Mouse (Mus musculus): Measurements from ENCODE around the gene Selenof. TPM values are rescaled to one million over a fixed set of nuclear protein-coding genes. Genes with fewer than 3 reads are reported as not detected.

Selenof gene
- polyA plus RNA-seq, 1 experiment from 2014 or later, result 622 TPM

GRCm38 (mm10) chr3:144545832-144546231 lies 24.3 kb upstream of the Selenof start:
- WGBS, result 20% methylated on average over 4 of the region's 4 CpGs
- H3K4me2 ChIP-seq (ENCODE audit: low read depth, low read length), result no peak overlapping the region
- no peak overlapping the region for H3K9ac ChIP-seq (ENCODE audit: low read length)
- H3K9me3 ChIP-seq (replicated peaks; ENCODE audit: control insufficient read depth, low read length), result no peaks in the 10 kb centered on the region
- no peak overlapping the region for H3K27ac ChIP-seq (ENCODE audit: low read length)
- H3K4me1 ChIP-seq (ENCODE audit: control insufficient read depth, insufficient read depth, low read length), result peaks cover 25% of the 10 kb centered on the region
- no peaks in the 10 kb centered on the region for H3K36me3 ChIP-seq (ENCODE audit: control insufficient read depth, insufficient read depth, low read length)
- no peak overlapping the region for H3K4me3 ChIP-seq (replicated peaks; ENCODE audit: low read length)
- no peaks in the 10 kb centered on the region for H3K27me3 ChIP-seq (ENCODE audit: control insufficient read depth, insufficient read depth, low read length)
- ATAC-seq (ENCODE audit: insufficient read depth, low FRiP score), result no peak

- Histone ChIP-seq H3K4me2 (ENCODE audit: low read depth, low read length) (no peak overlapping the region), H3K36me3 (ENCODE audit: control insufficient read depth, insufficient read depth, low read length) (no peaks in the 10 kb centered on the region), H3K27ac (ENCODE audit: low read length) (no peak overlapping the region), H3K9me3 (replicated peaks; ENCODE audit: control insufficient read depth, low read length) (no peaks in the 10 kb centered on the region), H3K9ac (ENCODE audit: low read length) (no peak overlapping the region), H3K27me3 (ENCODE audit: control insufficient read depth, insufficient read depth, low read length) (no peaks in the 10 kb centered on the region), H3K4me1 (ENCODE audit: control insufficient read depth, insufficient read depth, low read length) (peaks cover 26% of the 10 kb centered on the region), H3K4me3 (replicated peaks; ENCODE audit: low read length) (no peak overlapping the region)
- no peak for ATAC-seq (ENCODE audit: insufficient read depth, low FRiP score)
- WGBS, result 24% methylated on average over 4 of the region's 4 CpGs
Measured at GRCm38 (mm10) chr3:144546490-144546889, 23.6 kb upstream of the Selenof start.

GRCm38 (mm10) chr3:144548186-144548845 lies 21.8 kb upstream of the Selenof start:
- Histone ChIP-seq H3K36me3 (ENCODE audit: control insufficient read depth, insufficient read depth, low read length) (no peaks in the 10 kb centered on the region), H3K4me1 (ENCODE audit: control insufficient read depth, insufficient read depth, low read length) (peaks cover 27% of the 10 kb centered on the region), H3K9ac (ENCODE audit: low read length) (no peak overlapping the region), H3K27ac (ENCODE audit: low read length) (no peak overlapping the region), H3K27me3 (ENCODE audit: control insufficient read depth, insufficient read depth, low read length) (no peaks in the 10 kb centered on the region), H3K9me3 (replicated peaks; ENCODE audit: control insufficient read depth, low read length) (no peaks in the 10 kb centered on the region), H3K4me2 (ENCODE audit: low read depth, low read length) (no peak overlapping the region), H3K4me3 (replicated peaks; ENCODE audit: low read length) (no peak overlapping the region)
- no peak for ATAC-seq (ENCODE audit: insufficient read depth, low FRiP score)
- 73% methylated on average over 7 of the region's 7 CpGs for WGBS

- Histone ChIP-seq H3K27me3 (ENCODE audit: control insufficient read depth, insufficient read depth, low read length) (no peaks in the 10 kb centered on the region), H3K36me3 (ENCODE audit: control insufficient read depth, insufficient read depth, low read length) (no peaks in the 10 kb centered on the region), H3K9ac (ENCODE audit: low read length) (no peak overlapping the region), H3K4me2 (ENCODE audit: low read depth, low read length) (no peak overlapping the region), H3K4me1 (ENCODE audit: control insufficient read depth, insufficient read depth, low read length) (peaks cover 32% of the 10 kb centered on the region), H3K27ac (ENCODE audit: low read length) (no peak overlapping the region), H3K9me3 (replicated peaks; ENCODE audit: control insufficient read depth, low read length) (no peaks in the 10 kb centered on the region), H3K4me3 (replicated peaks; ENCODE audit: low read length) (no peak overlapping the region)
- WGBS, result 90% methylated on average over 5 of the region's 5 CpGs
- no peak for ATAC-seq (ENCODE audit: insufficient read depth, low FRiP score)
Measured at GRCm38 (mm10) chr3:144550036-144550435, 20.1 kb upstream of the Selenof start.

GRCm38 (mm10) chr3:144550659-144551058 lies 19.4 kb upstream of the Selenof start:
- no peaks in the 10 kb centered on the region for H3K9me3 ChIP-seq (replicated peaks; ENCODE audit: control insufficient read depth, low read length)
- no peak overlapping the region for H3K27ac ChIP-seq (ENCODE audit: low read length)
- ATAC-seq (ENCODE audit: insufficient read depth, low FRiP score), result no peak
- H3K4me3 ChIP-seq (replicated peaks; ENCODE audit: low read length), result no peak overlapping the region
- 78% methylated on average over 5 of the region's 5 CpGs for WGBS
- no peak overlapping the region for H3K4me2 ChIP-seq (ENCODE audit: low read depth, low read length)
- H3K9ac ChIP-seq (ENCODE audit: low read length), result no peak overlapping the region
- peaks cover 32% of the 10 kb centered on the region for H3K4me1 ChIP-seq (ENCODE audit: control insufficient read depth, insufficient read depth, low read length)
- no peaks in the 10 kb centered on the region for H3K36me3 ChIP-seq (ENCODE audit: control insufficient read depth, insufficient read depth, low read length)
- no peaks in the 10 kb centered on the region for H3K27me3 ChIP-seq (ENCODE audit: control insufficient read depth, insufficient read depth, low read length)

GRCm38 (mm10) chr3:144551416-144551815 lies 18.7 kb upstream of the Selenof start:
- H3K9me3 ChIP-seq (replicated peaks; ENCODE audit: control insufficient read depth, low read length), result no peaks in the 10 kb centered on the region
- H3K4me2 ChIP-seq (ENCODE audit: low read depth, low read length), result no peak overlapping the region
- H3K4me3 ChIP-seq (replicated peaks; ENCODE audit: low read length), result no peak overlapping the region
- no peaks in the 10 kb centered on the region for H3K36me3 ChIP-seq (ENCODE audit: control insufficient read depth, insufficient read depth, low read length)
- no peak overlapping the region for H3K9ac ChIP-seq (ENCODE audit: low read length)
- H3K27me3 ChIP-seq (ENCODE audit: control insufficient read depth, insufficient read depth, low read length), result no peaks in the 10 kb centered on the region
- no peak for ATAC-seq (ENCODE audit: insufficient read depth, low FRiP score)
- peaks cover 26% of the 10 kb centered on the region for H3K4me1 ChIP-seq (ENCODE audit: control insufficient read depth, insufficient read depth, low read length)
- 32% methylated on average over 4 of the region's 4 CpGs for WGBS
- no peak overlapping the region for H3K27ac ChIP-seq (ENCODE audit: low read length)

DNA sequence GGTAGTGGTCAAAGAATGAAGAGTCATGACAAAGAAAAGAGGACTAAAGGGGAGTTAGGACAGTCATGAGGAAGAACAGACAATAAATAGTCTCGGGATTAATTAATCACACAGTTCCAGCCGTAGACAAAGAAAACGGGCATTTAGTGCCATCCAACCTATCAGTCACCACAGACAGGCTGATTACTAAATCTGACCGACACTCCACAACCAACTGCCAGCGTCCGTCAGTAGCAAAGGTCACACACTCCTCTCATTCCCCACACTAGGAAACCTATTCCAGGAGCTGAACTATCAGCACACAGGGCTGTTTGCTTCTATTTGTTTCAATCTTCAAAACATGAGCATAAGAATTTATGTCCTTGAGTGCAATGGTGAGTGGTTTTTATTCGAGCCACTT lies 16.2 kb upstream of the Selenof start:
- WGBS, result 49% methylated on average over 7 of the region's 7 CpGs
- Histone ChIP-seq H3K4me1 (ENCODE audit: control insufficient read depth, insufficient read depth, low read length) (peaks cover 34% of the 10 kb centered on the region), H3K4me2 (ENCODE audit: low read depth, low read length) (no peak overlapping the region), H3K9ac (ENCODE audit: low read length) (no peak overlapping the region), H3K36me3 (ENCODE audit: control insufficient read depth, insufficient read depth, low read length) (no peaks in the 10 kb centered on the region), H3K27ac (ENCODE audit: low read length) (no peak overlapping the region), H3K4me3 (replicated peaks; ENCODE audit: low read length) (no peak overlapping the region), H3K9me3 (replicated peaks; ENCODE audit: control insufficient read depth, low read length) (no peaks in the 10 kb centered on the region), H3K27me3 (ENCODE audit: control insufficient read depth, insufficient read depth, low read length) (no peaks in the 10 kb centered on the region)
- no peak for ATAC-seq (ENCODE audit: insufficient read depth, low FRiP score)

DNA sequence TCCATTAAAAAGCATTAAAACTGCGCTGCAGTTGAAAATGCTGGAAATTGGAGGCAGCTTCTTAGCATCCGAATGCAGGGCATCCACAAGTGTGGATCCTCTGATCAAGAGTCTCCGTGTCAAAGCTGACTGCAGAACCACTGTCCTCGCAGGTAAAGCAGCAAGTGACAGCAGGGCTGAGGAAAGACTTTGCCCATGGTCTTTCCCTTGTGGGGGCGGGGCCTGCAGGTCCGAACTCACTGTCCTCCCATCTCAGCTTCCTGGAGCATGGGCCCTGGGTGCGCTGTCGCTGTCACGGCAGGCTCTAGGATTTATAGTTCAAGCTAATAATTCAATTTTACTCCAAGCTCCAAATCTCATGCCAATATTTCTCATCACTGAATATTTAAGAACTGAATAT lies 15.6 kb upstream of the Selenof start:
- Histone ChIP-seq H3K4me2 (ENCODE audit: low read depth, low read length) (no peak overlapping the region), H3K36me3 (ENCODE audit: control insufficient read depth, insufficient read depth, low read length) (no peaks in the 10 kb centered on the region), H3K27ac (ENCODE audit: low read length) (no peak overlapping the region), H3K27me3 (ENCODE audit: control insufficient read depth, insufficient read depth, low read length) (no peaks in the 10 kb centered on the region), H3K9me3 (replicated peaks; ENCODE audit: control insufficient read depth, low read length) (no peaks in the 10 kb centered on the region), H3K9ac (ENCODE audit: low read length) (no peak overlapping the region), H3K4me1 (ENCODE audit: control insufficient read depth, insufficient read depth, low read length) (peaks cover 37% of the 10 kb centered on the region), H3K4me3 (replicated peaks; ENCODE audit: low read length) (no peak overlapping the region)
- 70% methylated on average over 9 of the region's 9 CpGs for WGBS
- ATAC-seq (ENCODE audit: insufficient read depth, low FRiP score), result no peak

GRCm38 (mm10) chr3:144555144-144555543 lies 15.0 kb upstream of the Selenof start:
- no peak overlapping the region for H3K4me2 ChIP-seq (ENCODE audit: low read depth, low read length)
- H3K9ac ChIP-seq (ENCODE audit: low read length), result no peak overlapping the region
- no peak for ATAC-seq (ENCODE audit: insufficient read depth, low FRiP score)
- no peaks in the 10 kb centered on the region for H3K36me3 ChIP-seq (ENCODE audit: control insufficient read depth, insufficient read depth, low read length)
- H3K4me1 ChIP-seq (ENCODE audit: control insufficient read depth, insufficient read depth, low read length), result peaks cover 37% of the 10 kb centered on the region
- no peaks in the 10 kb centered on the region for H3K27me3 ChIP-seq (ENCODE audit: control insufficient read depth, insufficient read depth, low read length)
- no peak overlapping the region for H3K4me3 ChIP-seq (replicated peaks; ENCODE audit: low read length)
- H3K9me3 ChIP-seq (replicated peaks; ENCODE audit: control insufficient read depth, low read length), result no peaks in the 10 kb centered on the region
- 55% methylated on average over 7 of the region's 7 CpGs for WGBS
- H3K27ac ChIP-seq (ENCODE audit: low read length), result no peak overlapping the region
